Mouse (Mus musculus): ENCODE data around the gene Fmo2.

DNA sequence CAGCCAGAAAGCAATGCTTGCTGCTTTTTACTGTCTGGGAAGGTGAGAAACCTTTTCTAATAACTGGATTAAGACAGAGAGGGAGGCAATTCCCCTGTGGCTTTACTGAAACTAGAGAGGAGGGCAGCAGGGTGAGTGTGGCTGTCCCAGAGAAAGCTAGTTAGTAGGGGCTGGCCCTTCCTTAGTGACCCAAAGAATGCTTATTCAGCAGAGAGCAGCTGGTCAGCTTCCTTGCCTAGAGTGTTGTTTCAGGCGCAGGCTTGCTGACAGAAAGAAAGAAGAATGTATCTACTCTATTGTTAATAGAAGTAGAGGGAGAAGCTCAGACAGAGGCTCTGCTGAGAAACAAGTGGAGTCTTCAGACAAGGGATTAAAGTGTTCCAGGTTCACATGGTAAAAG, 36.2 kb downstream of the Fmo2 start:
- TF ChIP-seq EP300 (IDR thresholded peaks at IDR 0.05; ENCODE audit: low read length), result no peak
- TF ChIP-seq NRF1 (IDR thresholded peaks at IDR 0.05; ENCODE audit: low read depth, low read length), result no peak
- no peak for TF ChIP-seq USF1 (IDR thresholded peaks at IDR 0.05; ENCODE audit: low read depth, low read length)
- TF ChIP-seq SIN3A (IDR thresholded peaks at IDR 0.05; ENCODE audit: low read length), result no peak
- no peak for TF ChIP-seq CHD2 (IDR thresholded peaks at IDR 0.05; ENCODE audit: low read length)
- TF ChIP-seq NELFE (IDR thresholded peaks at IDR 0.05; ENCODE audit: low read depth, low read length), result no peak
- no peak for TF ChIP-seq ZNF384 (IDR thresholded peaks at IDR 0.05; ENCODE audit: low read depth, low read length)
- no peak for TF ChIP-seq CTCF (conservative IDR thresholded peaks at IDR 0.05 in 1 of 2, IDR thresholded peaks at IDR 0.05 in 1 of 2; ENCODE audit: low read depth in 2 of 2, low read length in 2 of 2)
- TF ChIP-seq MAFK (IDR thresholded peaks at IDR 0.05; ENCODE audit: insufficient replicate concordance, low read length), result peak; percentile 59; the same call in 1 of the 2 replicates
- TF ChIP-seq MAZ (IDR thresholded peaks at IDR 0.05; ENCODE audit: low read depth, low read length), result no peak

Data from CH12.LX (cell line).